Mouse (Mus musculus): ENCODE results near the gene Tspan14. TPM values are rescaled to one million over a fixed set of nuclear protein-coding genes. Genes with fewer than 3 reads are reported as not detected.

Tspan14 gene
- total RNA-seq (2014; rRNA removed), result 42.2 and 43.8 TPM in 2 replicates
- 37.8 and 43.1 TPM in 2 replicates for polyA plus RNA-seq (2015; fragmentation: Nextera tagmentation; extraction: Ambion mirVana)

- peak within 1 kb of the TSS; percentile 97 for H3K4me3 ChIP-seq (ENCODE audit: low read depth, low read length)
- no peaks in the 10 kb centered on the region for H3K9me3 ChIP-seq (ENCODE audit: low read length)
- peak within 1 kb of the TSS; percentile 80 for H3K4me2 ChIP-seq (ENCODE audit: low read depth)
- ATAC-seq, result peak; percentile 61
- 2% methylated on average over 53 of the region's 54 CpGs for WGBS
- peak within 1 kb of the TSS; percentile 88 for H3K27ac ChIP-seq (ENCODE audit: low read depth, low read length)
- TF ChIP-seq CTCF (IDR thresholded peaks at IDR 0.05; ENCODE audit: low read depth), result peak; percentile 20; the same call in 1 of the 2 replicates
- no peaks in the 10 kb centered on the region for H3K27me3 ChIP-seq (ENCODE audit: insufficient read depth, low read length)
- H3K9ac ChIP-seq, result peak within 1 kb of the TSS; percentile 92
- H3K4me1 ChIP-seq (ENCODE audit: insufficient read depth), result peaks cover 23% of the 10 kb centered on the region
- H3K36me3 ChIP-seq (ENCODE audit: insufficient read depth), result no peaks in the 10 kb centered on the region
- no peak for DNase-seq
Observed at GRCm38 (mm10) chr14:40966392-40966861, at the start of gene Tspan14. Tspan14 (minus strand) TSS chr14:40966807.

DNA sequence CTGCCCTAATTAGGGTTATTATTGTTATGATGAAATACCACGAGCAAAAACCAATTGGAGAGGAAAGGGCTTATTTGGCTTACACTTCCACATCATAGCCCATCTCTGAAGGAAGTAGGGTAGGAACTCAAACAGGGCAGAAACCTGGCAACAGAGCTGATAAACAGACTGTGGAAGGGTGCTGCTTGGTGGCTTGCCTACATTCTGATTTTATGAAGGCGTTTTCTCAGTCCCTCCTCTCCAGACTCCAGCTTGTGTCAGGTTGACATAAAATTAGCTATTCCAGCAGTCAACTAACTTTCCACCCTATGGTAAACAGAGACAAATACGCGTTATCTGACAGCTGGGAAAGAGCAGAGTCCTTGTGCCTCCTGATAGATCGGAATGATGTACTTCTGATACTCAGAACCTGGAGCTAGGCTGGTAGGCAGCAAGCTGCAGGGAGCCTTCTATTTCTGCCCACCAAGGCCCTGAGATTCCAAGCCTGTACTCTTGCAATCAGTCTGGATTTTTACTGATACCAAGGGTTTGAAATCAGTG is 48.2 kb upstream of the Tspan14 start:
- Histone ChIP-seq H3K27ac (ENCODE audit: low read depth, low read length) (no peak overlapping the region), H3K4me3 (ENCODE audit: low read depth, low read length) (no peak overlapping the region), H3K9me3 (ENCODE audit: low read length) (no peaks in the 10 kb centered on the region), H3K27me3 (ENCODE audit: insufficient read depth, low read length) (no peaks in the 10 kb centered on the region), H3K4me2 (ENCODE audit: low read depth) (no peak overlapping the region), H3K9ac (no peak overlapping the region), H3K4me1 (ENCODE audit: insufficient read depth) (peaks cover 9% of the 10 kb centered on the region; the same call in 1 of the 2 replicates), H3K36me3 (ENCODE audit: insufficient read depth) (no peaks in the 10 kb centered on the region)
- no peak for TF ChIP-seq CTCF (IDR thresholded peaks at IDR 0.05; ENCODE audit: low read depth)
- no peak for ATAC-seq
- no peak for DNase-seq
- WGBS, result 67% methylated on average over 5 of the region's 5 CpGs

- Histone ChIP-seq H3K36me3 (ENCODE audit: insufficient read depth) (no peaks in the 10 kb centered on the region), H3K4me2 (ENCODE audit: low read depth) (peak within 1 kb of the TSS; percentile 86), H3K27ac (ENCODE audit: low read depth, low read length) (peak within 1 kb of the TSS; percentile 85), H3K4me3 (ENCODE audit: low read depth, low read length) (peak within 1 kb of the TSS; percentile 68), H3K27me3 (ENCODE audit: insufficient read depth, low read length) (no peaks in the 10 kb centered on the region), H3K9ac (peak within 1 kb of the TSS; percentile 81), H3K9me3 (ENCODE audit: low read length) (no peaks in the 10 kb centered on the region), H3K4me1 (ENCODE audit: insufficient read depth) (peaks cover 9% of the 10 kb centered on the region; the same call in 1 of the 2 replicates)
- WGBS, result under 1% methylated on average over 32 of the region's 32 CpGs
- TF ChIP-seq CTCF (IDR thresholded peaks at IDR 0.05; ENCODE audit: low read depth), result no peak
- ATAC-seq (peak; percentile 99), DNase-seq (peak; percentile 97)
Observed at GRCm38 (mm10) chr14:41013630-41014613, 47.3 kb upstream of the Tspan14 start, which contains the start of gene Fam213a. Fam213a (minus strand) TSS chr14:41013788.

- Histone ChIP-seq H3K27ac (ENCODE audit: low read depth, low read length) (peak overlapping the region; percentile 85), H3K4me3 (ENCODE audit: low read depth, low read length) (peak overlapping the region; percentile 68), H3K4me1 (ENCODE audit: insufficient read depth) (peaks cover 9% of the 10 kb centered on the region; the same call in 1 of the 2 replicates), H3K36me3 (ENCODE audit: insufficient read depth) (no peaks in the 10 kb centered on the region), H3K27me3 (ENCODE audit: insufficient read depth, low read length) (no peaks in the 10 kb centered on the region), H3K9ac (peak overlapping the region; percentile 81), H3K9me3 (ENCODE audit: low read length) (no peaks in the 10 kb centered on the region), H3K4me2 (ENCODE audit: low read depth) (peak overlapping the region; percentile 86)
- 17% methylated on average over 9 of the region's 9 CpGs for WGBS
- ATAC-seq (no peak), DNase-seq (no peak)
- no peak for TF ChIP-seq CTCF (IDR thresholded peaks at IDR 0.05; ENCODE audit: low read depth)
Observed at GRCm38 (mm10) chr14:41013143-41013542, 46.5 kb upstream of the Tspan14 start.

GRCm38 (mm10) chr14:41011916-41012315 is 45.3 kb upstream of the Tspan14 start:
- H3K36me3 ChIP-seq (ENCODE audit: insufficient read depth), result no peaks in the 10 kb centered on the region
- 87% methylated on average over 3 of the region's 3 CpGs for WGBS
- no peaks in the 10 kb centered on the region for H3K27me3 ChIP-seq (ENCODE audit: insufficient read depth, low read length)
- H3K9me3 ChIP-seq (ENCODE audit: low read length), result no peaks in the 10 kb centered on the region
- no peak overlapping the region for H3K4me2 ChIP-seq (ENCODE audit: low read depth)
- TF ChIP-seq CTCF (IDR thresholded peaks at IDR 0.05; ENCODE audit: low read depth), result no peak
- no peak for DNase-seq
- H3K27ac ChIP-seq (ENCODE audit: low read depth, low read length), result no peak overlapping the region
- ATAC-seq, result no peak
- peaks cover 9% of the 10 kb centered on the region; the same call in 1 of the 2 replicates for H3K4me1 ChIP-seq (ENCODE audit: insufficient read depth)
- H3K9ac ChIP-seq, result no peak overlapping the region
- H3K4me3 ChIP-seq (ENCODE audit: low read depth, low read length), result no peak overlapping the region

DNA sequence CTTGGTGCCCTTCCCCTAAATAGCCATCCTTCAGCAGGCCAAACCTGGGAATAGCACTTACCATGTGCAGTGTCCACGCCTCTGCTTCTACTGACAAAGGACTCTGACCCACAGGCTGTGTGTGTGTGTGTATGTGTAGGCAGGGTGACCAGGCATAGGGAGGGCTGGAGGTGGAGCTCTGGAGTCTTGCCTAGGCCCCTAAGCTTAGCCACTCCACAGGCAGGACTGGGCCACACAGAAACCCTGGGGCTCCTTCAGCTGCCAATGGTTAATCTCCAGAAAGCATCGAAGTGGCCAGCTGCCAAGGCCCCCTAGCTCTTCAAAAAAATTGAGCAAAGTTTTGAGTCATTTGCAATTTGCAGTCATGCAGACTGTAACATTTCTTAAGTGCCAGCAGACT is 41.5 kb upstream of the Tspan14 start:
- no peak overlapping the region for H3K4me2 ChIP-seq (ENCODE audit: low read depth)
- peaks cover 7% of the 10 kb centered on the region; the same call in 1 of the 2 replicates for H3K4me1 ChIP-seq (ENCODE audit: insufficient read depth)
- ATAC-seq (0 out of 2 replicates have a peak, but pooled peaks have one; percentile 23), DNase-seq (no peak)
- H3K9ac ChIP-seq, result no peak overlapping the region
- no peaks in the 10 kb centered on the region for H3K9me3 ChIP-seq (ENCODE audit: low read length)
- no peaks in the 10 kb centered on the region for H3K27me3 ChIP-seq (ENCODE audit: insufficient read depth, low read length)
- no peak overlapping the region for H3K4me3 ChIP-seq (ENCODE audit: low read depth, low read length)
- H3K27ac ChIP-seq (ENCODE audit: low read depth, low read length), result no peak overlapping the region
- 58% methylated on average over 2 of the region's 2 CpGs for WGBS
- H3K36me3 ChIP-seq (ENCODE audit: insufficient read depth), result no peaks in the 10 kb centered on the region
- TF ChIP-seq CTCF (IDR thresholded peaks at IDR 0.05; ENCODE audit: low read depth), result no peak
